Mouse (Mus musculus) kidney, adult 10 weeks (tissue): ENCODE measurements around the gene Dnajc12. TPM values are rescaled to one million over a fixed set of nuclear protein-coding genes. Genes with fewer than 3 reads are reported as not detected.

Experiments used
- polyA plus RNA-seq: library from polyadenylated mRNA; stranded (reverse); fragments of 350-450 nt; fragmentation: Illumina TruSeq; extraction: RNeasy Lipid Tissue Mini Kit (QIAGEN cat#74804); gene quantifications from one replicate; pipeline ENCODE4 v1.2.3, GENCODE M21; 2014; ENCODE audit warnings: low read depth, low replicate concordance

Dnajc12 gene
- 109 TPM for polyA plus RNA-seq

DNA sequence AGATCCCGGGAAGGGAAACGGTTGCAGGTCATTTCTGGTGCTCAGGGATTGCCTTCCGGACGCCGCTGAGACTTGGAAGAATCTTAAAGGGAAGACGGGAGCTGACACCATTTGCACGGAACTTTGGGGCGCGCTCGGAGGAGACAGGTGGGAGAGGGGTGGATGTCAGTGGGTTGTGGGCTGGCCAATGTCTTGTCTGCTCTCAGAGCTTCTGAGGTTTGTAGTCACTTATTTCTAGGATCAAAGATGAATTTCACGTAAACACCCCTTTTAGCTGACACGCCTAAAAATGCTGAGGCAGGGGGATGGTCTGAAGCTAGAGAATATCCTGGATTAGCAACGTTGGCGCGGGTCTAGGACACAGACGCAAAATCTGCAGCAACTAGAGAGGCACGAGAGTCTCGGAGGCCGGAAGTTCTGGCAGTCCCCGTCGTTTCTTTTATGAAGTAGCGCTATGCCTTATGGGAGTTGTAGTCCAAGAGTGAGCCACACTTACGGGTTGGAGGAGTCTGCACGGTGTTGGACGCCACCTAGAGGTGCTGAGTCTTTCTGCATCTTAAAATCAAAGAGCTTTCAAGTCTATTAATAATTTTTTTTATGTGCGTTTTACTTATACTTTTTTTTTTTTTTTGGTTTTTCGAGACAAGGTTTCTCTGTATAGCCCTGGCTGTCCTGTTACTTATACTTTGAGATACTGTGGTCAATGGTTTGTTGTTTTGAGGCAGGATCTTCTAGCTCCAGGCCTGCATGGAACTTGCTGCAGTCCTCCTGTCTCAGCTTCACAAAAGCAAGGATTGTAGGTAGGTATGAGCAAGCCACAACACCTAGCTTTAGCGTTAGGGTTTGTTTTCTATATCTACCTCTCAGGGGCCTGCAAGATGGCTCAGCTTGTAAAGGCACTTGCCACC, at the start of gene Dnajc12:
Dnajc12 (plus strand) TSS at position 72 of the 908 bp plus-strand sequence.

DNA sequence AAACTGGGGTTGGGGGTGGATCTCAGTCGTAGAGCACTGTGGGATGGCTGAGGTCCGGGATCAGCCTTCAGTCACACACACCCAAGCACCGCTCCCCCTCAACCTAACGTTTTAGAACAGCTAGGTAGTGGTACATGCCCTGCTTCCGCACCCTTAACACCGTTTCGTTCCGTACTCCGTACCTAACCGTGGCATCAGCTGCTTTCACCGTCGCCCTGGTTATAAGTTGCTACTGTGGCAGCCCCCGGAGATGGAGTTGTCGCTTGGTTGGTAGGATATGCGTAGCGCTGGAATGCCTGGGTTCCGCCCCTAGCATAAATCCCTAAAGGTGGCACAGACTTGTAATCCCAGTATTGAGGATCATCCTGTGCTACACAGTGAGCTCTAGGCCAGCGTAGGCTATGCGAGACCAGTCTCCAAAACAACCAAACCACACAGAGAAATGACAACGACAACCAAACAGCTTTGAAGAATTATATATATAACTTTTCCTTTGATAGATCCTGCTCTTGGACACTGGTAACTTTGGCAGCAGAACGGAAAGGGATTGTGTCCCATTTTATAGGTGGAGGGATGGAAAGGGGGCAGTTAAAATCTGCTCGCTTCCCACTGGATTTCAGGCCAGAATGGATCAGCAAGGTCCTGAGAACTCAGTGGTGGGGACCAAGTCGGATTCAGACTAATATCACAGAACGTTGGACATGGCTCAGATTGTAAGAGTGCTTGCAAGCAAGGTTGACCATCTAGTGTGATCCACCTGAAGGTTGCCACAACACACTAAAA, 554 bp upstream of the Dnajc12 start, which contains the start of gene Sirt1:
Sirt1 (minus strand) TSS at position 207 of the 783 bp plus-strand sequence.

DNA sequence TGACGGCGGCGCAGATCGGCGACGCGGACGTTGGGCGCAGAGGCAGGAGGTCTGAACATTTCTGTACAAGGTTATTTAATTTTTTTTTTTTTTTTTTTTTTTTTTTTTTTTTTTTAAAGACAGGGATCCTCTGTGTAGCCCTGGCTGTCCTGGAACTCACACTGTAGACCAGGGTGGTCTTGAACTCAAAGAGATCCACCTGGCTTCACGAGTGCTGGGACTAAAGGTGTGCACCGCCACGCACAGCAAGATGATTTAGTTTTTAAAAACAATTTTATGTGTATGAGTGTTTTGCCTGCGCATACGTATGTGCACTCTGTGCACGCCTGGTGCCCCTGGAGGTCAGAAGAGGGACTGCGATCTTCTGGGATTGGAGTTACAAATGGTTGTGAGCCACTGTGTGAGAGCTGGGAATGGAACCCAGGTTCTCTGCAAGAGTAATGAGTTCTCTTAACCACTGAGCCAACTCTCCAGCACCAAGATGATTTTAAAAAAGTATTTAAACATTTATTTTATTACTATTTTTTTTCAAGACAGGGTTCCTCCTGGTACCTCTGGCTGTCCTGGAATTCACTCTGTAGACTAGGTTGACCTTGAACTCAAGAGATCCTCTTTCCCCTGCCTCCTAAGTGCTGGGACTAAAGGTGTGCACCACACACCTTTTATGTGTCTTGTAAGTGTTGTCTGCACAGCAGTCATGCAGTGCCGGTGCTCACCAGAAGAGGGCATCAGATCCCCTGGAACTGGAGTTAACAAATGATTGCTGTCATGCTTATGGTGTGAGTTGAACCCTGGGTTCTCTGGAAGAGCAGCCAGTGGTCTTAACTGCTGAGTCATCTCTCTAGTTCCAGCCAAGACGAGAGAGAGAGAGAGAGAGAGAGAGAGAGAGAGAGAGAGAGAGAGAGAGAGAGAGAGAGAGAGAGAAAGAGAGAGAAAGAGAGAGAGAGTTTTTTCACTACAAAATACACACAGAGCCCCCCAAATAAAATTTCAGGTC, 39.8 kb downstream of the Dnajc12 start, which contains the start of gene Gm7075:
Gm7075 (minus strand) TSS at position 51 of the 997 bp plus-strand sequence.

DNA sequence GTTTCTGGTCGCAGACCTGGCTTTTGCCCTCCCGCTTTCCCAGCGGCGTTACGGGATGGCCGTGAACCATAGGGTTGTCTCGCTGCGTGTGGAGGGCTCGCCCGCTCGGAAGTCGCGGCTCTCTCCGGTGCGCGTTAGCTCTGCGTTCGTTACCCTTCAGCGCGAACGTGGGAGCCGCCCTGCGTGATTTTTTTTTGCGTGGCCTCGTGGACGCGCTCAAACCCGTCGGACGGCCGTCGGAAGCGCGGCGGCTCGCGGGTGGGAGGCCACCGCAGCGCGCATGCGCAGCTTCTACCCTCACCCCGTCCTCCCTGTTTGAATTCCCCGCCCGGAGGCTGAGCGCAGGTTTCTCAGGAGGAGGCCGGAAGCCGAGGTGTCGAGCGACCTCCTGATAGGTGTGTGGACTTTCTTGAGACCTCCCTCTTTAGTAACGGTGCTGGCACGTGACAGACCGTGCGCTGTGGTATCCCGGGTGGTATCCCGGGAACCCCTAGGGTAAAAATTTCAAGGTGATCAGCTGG, 47.6 kb downstream of the Dnajc12 start, which contains the start of gene Ctnna3:
Ctnna3 (plus strand) TSS at position 314 of the 521 bp plus-strand sequence.

Other genes starting within 250 kb of the Dnajc12 start
- not detected for gene Mypn, start 178.5 kb upstream of the Dnajc12 start, polyA plus RNA-seq
- 183 TPM for gene Herc4, start 138.6 kb upstream of the Dnajc12 start, polyA plus RNA-seq
- gene Sirt1, start 739 bp upstream of the Dnajc12 start, polyA plus RNA-seq, result 60.0 TPM
- not detected for gene Gm7075, start 39.3 kb downstream of the Dnajc12 start, polyA plus RNA-seq
- 0.44 TPM for gene Ctnna3, start 47.7 kb downstream of the Dnajc12 start, polyA plus RNA-seq